Mouse (Mus musculus) kidney, embryonic 14.5 days (tissue): ENCODE results near the gene H2-K1. TPM values are rescaled to one million over a fixed set of nuclear protein-coding genes. Genes with fewer than 3 reads are reported as not detected.

Experiments
- ATAC-seq: fragments of 200-750 bp; cut with Nextera tagmentation; 2 replicates; pipeline ENCODE4 v1.8.0; 2017; ENCODE audit warnings: moderate number of reproducible peaks, mild to moderate bottlenecking, moderate TSS enrichment, moderate library complexity; ENCODE audit not compliant: low FRiP score, low TSS enrichment
- H3K27ac ChIP-seq: fragments of 300-500 bp; sonication (generic); 2 replicates; pipeline ENCODE4 v1.5.1; 2014; ENCODE audit warnings: low read depth, mild to moderate bottlenecking, low read length, moderate library complexity, mixed read lengths
- H3K27me3 ChIP-seq: fragments of 300-500 bp; sonication (generic); 2 replicates; pipeline ENCODE4 v1.6.1; 2014; ENCODE audit warnings: mild to moderate bottlenecking, low read length; ENCODE audit not compliant: control insufficient read depth, insufficient read depth
- H3K36me3 ChIP-seq: fragments of 300-500 bp; sonication (generic); 2 replicates; pipeline ENCODE4 v1.6.1; 2014; ENCODE audit warnings: low read length, mixed read lengths; ENCODE audit not compliant: control insufficient read depth, insufficient read depth
- H3K4me1 ChIP-seq: fragments of 300-500 bp; sonication (generic); 2 replicates; pipeline ENCODE4 v1.6.1; 2014; ENCODE audit warnings: low read length, mixed read lengths; ENCODE audit not compliant: control insufficient read depth, insufficient read depth
- H3K4me2 ChIP-seq: fragments of 300-500 bp; sonication (generic); replicated peaks from 2 replicates; pipeline ENCODE4 v1.6.1; 2014; ENCODE audit warnings: low read depth, mild to moderate bottlenecking, low read length
- H3K4me3 ChIP-seq: fragments of 300-500 bp; sonication (generic); 2 replicates; pipeline ENCODE4 v1.5.1; 2014; ENCODE audit warnings: mild to moderate bottlenecking, low read length
- H3K9ac ChIP-seq: fragments of 300-500 bp; sonication (generic); 2 replicates; pipeline ENCODE4 v1.6.1; 2014; ENCODE audit warnings: low read depth, mild to moderate bottlenecking, low read length, moderate library complexity
- H3K9me3 ChIP-seq: fragments of 300-500 bp; sonication (generic); 2 replicates; pipeline ENCODE4 v1.6.1; 2016; ENCODE audit warnings: low read length; ENCODE audit not compliant: control insufficient read depth
- WGBS: fragments of 180-500 bp; shearing (Covaris S2); extraction: QIAGEN DNeasy Blood & Tissue Kit; methylation state at CpG from one replicate; pipeline ENCODE4 v1.1.7; 2014; 5-methylcytosine and 5-hydroxymethylcytosine counted together
- polyA plus RNA-seq: library from polyadenylated mRNA; unstranded; fragments of >200 nt; fragmentation: Nextera tagmentation; extraction: Ambion mirVana; gene quantifications from 2 replicates; pipeline ENCODE4 v1.2.1, GENCODE M21; 2014

H2-K1 gene
- polyA plus RNA-seq, 1 experiment from 2014 or later: 18.8 TPM

GRCm38 (mm10) chr17:34035517-34035916, 35.4 kb upstream of the H2-K1 start:
- Histone ChIP-seq H3K4me3 (no peak overlapping the region), H3K36me3 (peaks cover 35% of the 10 kb centered on the region), H3K9me3 (no peaks in the 10 kb centered on the region), H3K9ac (no peak overlapping the region), H3K27ac (no peak overlapping the region), H3K4me2 (no peak overlapping the region), H3K27me3 (peaks cover 5% of the 10 kb centered on the region; the same call in 1 of the 2 replicates), H3K4me1 (peaks cover 31% of the 10 kb centered on the region)
- 93% methylated on average over 9 of the region's 9 CpGs for WGBS
- ATAC-seq: no peak

GRCm38 (mm10) chr17:34034064-34034463, 33.9 kb upstream of the H2-K1 start:
- Histone ChIP-seq H3K36me3 (peaks cover 47% of the 10 kb centered on the region), H3K27me3 (peaks cover 5% of the 10 kb centered on the region; the same call in 1 of the 2 replicates), H3K4me1 (peaks cover 31% of the 10 kb centered on the region)

DNA sequence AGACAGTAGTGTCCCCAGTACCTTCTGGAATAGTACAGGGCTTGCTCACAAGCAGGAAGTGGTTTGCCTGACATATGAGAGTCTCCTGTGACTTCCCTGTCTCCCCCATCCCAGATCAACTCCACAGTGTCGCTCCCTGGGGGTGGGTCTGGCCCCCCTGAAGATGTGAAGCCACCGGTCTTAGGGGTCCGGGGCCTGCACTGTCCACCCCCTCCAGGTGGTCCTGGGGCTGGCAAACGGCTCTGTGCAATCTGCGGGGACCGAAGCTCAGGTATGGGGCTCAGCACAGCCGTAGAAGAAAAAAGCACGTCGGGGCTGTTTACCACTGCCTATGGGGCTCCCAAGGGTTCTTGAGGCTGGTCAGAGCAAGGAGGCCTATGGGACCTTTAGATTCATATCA, 33.3 kb upstream of the H2-K1 start:
- Histone ChIP-seq H3K9me3 (no peaks in the 10 kb centered on the region), H3K36me3 (peaks cover 53% of the 10 kb centered on the region), H3K9ac (no peak overlapping the region), H3K4me2 (peak overlapping the region; percentile 89; the same call in 1 of the 2 replicates), H3K4me3 (no peak overlapping the region), H3K4me1 (peaks cover 25% of the 10 kb centered on the region), H3K27ac (no peak overlapping the region), H3K27me3 (peaks cover 5% of the 10 kb centered on the region; the same call in 1 of the 2 replicates)
- ATAC-seq: no peak
- WGBS: 97% methylated on average over 9 of the region's 9 CpGs

More at GRCm38 (mm10) chr17:34034064-34034463, 33.9 kb upstream of the H2-K1 start:
- ATAC-seq: no peak
- no peak overlapping the region for H3K9ac ChIP-seq
- 77% methylated on average over 10 of the region's 10 CpGs for WGBS
- no peak overlapping the region for H3K4me3 ChIP-seq
- no peak overlapping the region for H3K27ac ChIP-seq
- H3K4me2 ChIP-seq: no peak overlapping the region
- no peaks in the 10 kb centered on the region for H3K9me3 ChIP-seq

DNA sequence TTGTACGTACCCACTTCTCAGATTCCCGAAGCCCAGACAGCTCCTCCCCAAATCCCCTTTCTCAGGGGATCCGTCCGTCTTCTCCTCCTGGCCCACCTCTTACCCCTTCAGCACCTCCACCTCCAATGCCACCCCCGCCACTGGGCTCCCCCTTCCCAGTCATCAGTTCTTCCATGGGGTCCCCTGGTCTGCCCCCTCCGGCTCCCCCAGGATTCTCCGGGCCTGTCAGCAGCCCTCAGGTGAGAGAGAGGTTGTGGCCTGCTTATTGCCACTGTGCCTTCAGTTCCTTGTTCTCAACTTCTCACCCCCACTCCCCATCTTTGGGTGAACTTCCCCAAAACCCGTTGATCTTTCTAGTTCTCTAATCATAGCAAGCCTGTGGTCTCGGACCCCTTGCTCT, 32.7 kb upstream of the H2-K1 start:
- peaks cover 2% of the 10 kb centered on the region; the same call in 1 of the 2 replicates for H3K27me3 ChIP-seq
- no peak overlapping the region; the same call in 1 of the 2 replicates for H3K27ac ChIP-seq
- peaks cover 55% of the 10 kb centered on the region for H3K36me3 ChIP-seq
- peaks cover 22% of the 10 kb centered on the region for H3K4me1 ChIP-seq
- ATAC-seq: no peak
- WGBS: 47% methylated on average over 9 of the region's 9 CpGs
- H3K4me3 ChIP-seq: peak overlapping the region; percentile 88
- no peaks in the 10 kb centered on the region for H3K9me3 ChIP-seq
- H3K4me2 ChIP-seq: peak overlapping the region; percentile 89
- H3K9ac ChIP-seq: peak overlapping the region; percentile 95; the same call in 1 of the 2 replicates

- H3K9ac ChIP-seq: peak overlapping the region; percentile 95
- ATAC-seq: peak; percentile 6; the same call in 1 of the 2 replicates
- H3K4me3 ChIP-seq: peak overlapping the region; percentile 88
- H3K4me1 ChIP-seq: peaks cover 25% of the 10 kb centered on the region
- H3K9me3 ChIP-seq: no peaks in the 10 kb centered on the region
- H3K27me3 ChIP-seq: no peaks in the 10 kb centered on the region
- peak overlapping the region; percentile 94 for H3K27ac ChIP-seq
- peak overlapping the region; percentile 89 for H3K4me2 ChIP-seq
- peaks cover 49% of the 10 kb centered on the region for H3K36me3 ChIP-seq
- WGBS: 1% methylated on average over 32 of the region's 48 CpGs
Observed at GRCm38 (mm10) chr17:34032174-34032632, 32.1 kb upstream of the H2-K1 start.

GRCm38 (mm10) chr17:34031465-34032173, 31.5 kb upstream of the H2-K1 start, which contains the start of the genes Slc39a7 and Rxrb:
Gene Slc39a7, minus strand, starts transcription at chr17:34031682.
Gene Rxrb, plus strand, starts transcription at chr17:34031812.
- Histone ChIP-seq H3K36me3 (peaks cover 43% of the 10 kb centered on the region), H3K4me1 (peaks cover 30% of the 10 kb centered on the region), H3K9ac (peak within 1 kb of the TSS; percentile 95), H3K27ac (peak within 1 kb of the TSS; percentile 94), H3K9me3 (no peaks in the 10 kb centered on the region), H3K27me3 (no peaks in the 10 kb centered on the region), H3K4me3 (peak within 1 kb of the TSS; percentile 88), H3K4me2 (peak within 1 kb of the TSS; percentile 89)
- under 1% methylated on average over 71 of the region's 88 CpGs for WGBS
- peak; percentile 80 for ATAC-seq

DNA sequence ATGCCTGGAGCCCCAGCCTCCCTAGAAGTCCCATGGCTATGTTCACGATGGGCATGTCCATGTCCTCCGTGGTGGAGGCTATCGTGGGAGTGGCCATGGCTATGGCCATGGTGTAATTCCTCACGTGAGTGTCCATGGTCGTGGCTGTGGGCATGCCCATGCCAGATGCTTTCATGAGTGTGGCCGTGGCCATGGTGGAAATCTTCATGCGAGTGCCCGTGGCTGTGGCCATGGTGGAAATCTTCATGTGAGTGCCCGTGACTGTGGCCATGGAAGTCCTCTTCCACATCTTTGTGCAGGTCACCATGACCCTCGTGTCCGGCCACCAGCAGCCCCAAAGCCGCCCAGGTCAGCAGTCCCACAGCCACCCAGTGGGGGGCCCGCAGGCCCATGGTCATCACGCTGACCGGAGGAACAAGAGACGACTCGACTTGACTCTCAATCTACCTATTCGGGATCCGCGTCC, 30.7 kb upstream of the H2-K1 start:
- WGBS: 6% methylated on average over 20 of the region's 20 CpGs
- Histone ChIP-seq H3K9ac (peak overlapping the region; percentile 95), H3K27me3 (no peaks in the 10 kb centered on the region), H3K27ac (peak overlapping the region; percentile 94), H3K4me2 (peak overlapping the region; percentile 89), H3K36me3 (peaks cover 36% of the 10 kb centered on the region), H3K4me3 (peak overlapping the region; percentile 88), H3K4me1 (peaks cover 38% of the 10 kb centered on the region), H3K9me3 (no peaks in the 10 kb centered on the region)
- no peak for ATAC-seq

DNA sequence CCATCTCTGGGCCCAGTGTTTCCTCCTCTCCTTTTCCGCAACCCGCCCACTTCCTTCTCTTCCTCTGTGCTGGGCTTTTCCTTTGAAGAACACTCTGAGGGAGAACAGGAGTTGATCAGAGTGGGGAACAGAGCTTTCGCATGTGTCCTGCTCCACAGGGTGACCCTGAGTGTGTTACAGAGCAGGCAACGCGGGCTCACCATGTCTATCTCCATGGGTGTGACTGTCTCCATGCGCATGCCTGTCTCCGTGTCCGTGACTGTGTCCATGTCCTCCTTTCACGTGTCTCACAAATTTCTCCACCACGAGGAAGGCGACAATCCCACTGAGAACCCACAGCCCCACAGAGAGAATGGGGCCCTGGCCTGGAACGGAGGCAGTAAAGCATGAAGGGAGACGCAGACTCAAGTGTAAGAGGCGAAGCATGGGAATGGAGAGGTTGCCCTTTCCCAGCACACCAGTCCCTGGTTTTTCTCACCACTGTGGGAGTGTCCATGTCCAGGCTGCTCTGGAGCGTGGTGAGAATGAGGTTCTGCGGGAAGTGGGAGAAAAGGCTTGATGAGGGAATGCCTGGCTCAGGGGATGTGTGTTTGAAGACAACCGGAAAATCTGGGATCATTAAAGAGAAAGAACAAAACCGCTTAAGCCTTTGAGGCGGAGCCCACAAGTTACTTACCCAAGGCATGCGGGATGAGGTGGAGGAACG, 29.9 kb upstream of the H2-K1 start:
- H3K27ac ChIP-seq: peak overlapping the region; percentile 94; the same call in 1 of the 2 replicates
- no peak for ATAC-seq
- H3K9ac ChIP-seq: peak overlapping the region; percentile 95
- no peaks in the 10 kb centered on the region for H3K9me3 ChIP-seq
- H3K4me3 ChIP-seq: peak overlapping the region; percentile 88
- H3K36me3 ChIP-seq: peaks cover 31% of the 10 kb centered on the region
- 70% methylated on average over 21 of the region's 21 CpGs for WGBS
- peaks cover 46% of the 10 kb centered on the region for H3K4me1 ChIP-seq
- H3K4me2 ChIP-seq: peak overlapping the region; percentile 89
- H3K27me3 ChIP-seq: no peaks in the 10 kb centered on the region
